Mouse (Mus musculus) spleen, adult 10 weeks (tissue): ENCODE measurements around the gene Dennd6b. TPM values are rescaled to one million over a fixed set of nuclear protein-coding genes. Genes with fewer than 3 reads are reported as not detected.

ENCODE experiments used
- polyA plus RNA-seq: library from polyadenylated mRNA; stranded (reverse); fragments of 350-450 nt; fragmentation: Illumina TruSeq; extraction: RNeasy Lipid Tissue Mini Kit (QIAGEN cat#74804); gene quantifications from one replicate; pipeline ENCODE4 v1.2.3, GENCODE M21; 2015; ENCODE audit warnings: low replicate concordance; ENCODE audit not compliant: insufficient read depth

Gene Dennd6b
- 10.5 TPM for polyA plus RNA-seq

GRCm38 (mm10) chr15:89196313-89196706, at the start of gene Dennd6b:
TSS of gene Dennd6b (minus strand) at chr15:89196496.

GRCm38 (mm10) chr15:89210915-89211715, 14.8 kb upstream of the Dennd6b start, which contains the start of gene Ppp6r2:
TSS of gene Ppp6r2 (plus strand) at chr15:89211553.

GRCm38 (mm10) chr15:89180571-89181229, 15.6 kb downstream of the Dennd6b start, which contains the start of gene Plxnb2:
TSS of gene Plxnb2 (minus strand) at chr15:89180788.

GRCm38 (mm10) chr15:89149271-89150040, 46.8 kb downstream of the Dennd6b start, which contains the start of gene Mapk11:
TSS of gene Mapk11 (minus strand) at chr15:89149628.

DNA sequence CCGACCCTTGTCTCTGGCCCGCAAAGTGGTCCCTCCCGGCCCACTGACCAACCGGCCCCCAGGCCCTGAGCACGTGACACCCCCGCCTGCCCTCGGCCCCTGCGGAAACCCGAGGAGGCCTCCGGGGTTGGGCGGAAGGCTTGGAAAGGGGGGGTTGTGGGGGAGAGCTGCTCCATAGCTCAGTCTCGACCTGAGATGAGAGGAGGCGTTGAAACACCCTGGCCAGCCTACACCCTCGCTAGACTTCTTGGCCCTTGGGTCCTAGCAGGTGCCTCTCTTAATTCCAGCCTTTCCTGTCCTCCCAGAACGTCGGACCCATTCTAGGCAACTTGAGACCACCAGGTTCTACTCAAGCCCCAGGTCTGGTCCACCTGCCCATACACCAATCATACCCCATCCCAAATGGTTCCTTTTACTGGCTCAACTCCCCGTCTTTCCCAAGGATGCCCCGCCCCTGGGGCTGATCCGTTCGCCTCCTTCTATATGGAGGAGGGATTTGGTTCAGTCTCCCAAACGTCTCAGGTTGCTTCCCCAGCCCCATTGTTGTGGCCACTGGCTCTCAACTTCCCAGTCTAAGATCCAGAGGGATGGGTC, 55.5 kb downstream of the Dennd6b start, which contains the start of gene Mapk12:
Mapk12 (minus strand) TSS at position 45 of the 594 bp plus-strand sequence.

Other genes with a start within 250 kb of the Dennd6b start
- not detected for gene Ttll8, start 242.1 kb downstream of the Dennd6b start, polyA plus RNA-seq
- gene Mlc1, start 217.5 kb downstream of the Dennd6b start, polyA plus RNA-seq = 2.5 TPM
- not detected for gene Mov10l1, start 213.6 kb downstream of the Dennd6b start, polyA plus RNA-seq
- gene Panx2, start 136.8 kb downstream of the Dennd6b start, polyA plus RNA-seq = not detected
- gene Trabd, start 121.4 kb downstream of the Dennd6b start, polyA plus RNA-seq = 19.4 TPM
- 22.7 TPM for gene Selenoo, start 107.4 kb downstream of the Dennd6b start, polyA plus RNA-seq
- 18.4 TPM for gene Tubgcp6, start 73.4 kb downstream of the Dennd6b start, polyA plus RNA-seq
- 28.4 TPM for gene Hdac10, start 67.8 kb downstream of the Dennd6b start, polyA plus RNA-seq
- 12.4 TPM for gene Mapk12, start 55.8 kb downstream of the Dennd6b start, polyA plus RNA-seq
- gene Mapk11, start 46.9 kb downstream of the Dennd6b start, polyA plus RNA-seq = 35.3 TPM
- 25.2 TPM for gene Plxnb2, start 15.7 kb downstream of the Dennd6b start, polyA plus RNA-seq
- gene Ppp6r2, start 15.1 kb upstream of the Dennd6b start, polyA plus RNA-seq = 33.9 TPM
- 77.3 TPM for gene Sbf1, start 118.8 kb upstream of the Dennd6b start, polyA plus RNA-seq
- 0.61 TPM for gene Adm2, start 126.2 kb upstream of the Dennd6b start, polyA plus RNA-seq
- not detected for gene Miox, start 137.9 kb upstream of the Dennd6b start, polyA plus RNA-seq
- gene Lmf2, start 159.2 kb upstream of the Dennd6b start, polyA plus RNA-seq = 12.4 TPM
- 70.9 TPM for gene Ncaph2, start 159.2 kb upstream of the Dennd6b start, polyA plus RNA-seq
- 4.4 TPM for gene Sco2, start 177.3 kb upstream of the Dennd6b start, polyA plus RNA-seq
- gene Tymp, start 180.5 kb upstream of the Dennd6b start, polyA plus RNA-seq = not detected
- not detected for gene Odf3b, start 182.8 kb upstream of the Dennd6b start, polyA plus RNA-seq
- gene Klhdc7b, start 188.4 kb upstream of the Dennd6b start, polyA plus RNA-seq = not detected
- not detected for gene Syce3, start 214.0 kb upstream of the Dennd6b start, polyA plus RNA-seq
- 2.7 TPM for gene Cpt1b, start 229.4 kb upstream of the Dennd6b start, polyA plus RNA-seq
- 4.1 TPM for gene C730034F03Rik, start 233.1 kb upstream of the Dennd6b start, polyA plus RNA-seq
- not detected for gene Gm44502, start 233.2 kb upstream of the Dennd6b start, polyA plus RNA-seq
- 127 TPM for gene Chkb, start 233.4 kb upstream of the Dennd6b start, polyA plus RNA-seq